Mouse (Mus musculus): ENCODE data around the gene Espnl.
A peak's percentile ranks its signal among the peaks of the same experiment; 100 is the strongest.

Gene Espnl

DNA sequence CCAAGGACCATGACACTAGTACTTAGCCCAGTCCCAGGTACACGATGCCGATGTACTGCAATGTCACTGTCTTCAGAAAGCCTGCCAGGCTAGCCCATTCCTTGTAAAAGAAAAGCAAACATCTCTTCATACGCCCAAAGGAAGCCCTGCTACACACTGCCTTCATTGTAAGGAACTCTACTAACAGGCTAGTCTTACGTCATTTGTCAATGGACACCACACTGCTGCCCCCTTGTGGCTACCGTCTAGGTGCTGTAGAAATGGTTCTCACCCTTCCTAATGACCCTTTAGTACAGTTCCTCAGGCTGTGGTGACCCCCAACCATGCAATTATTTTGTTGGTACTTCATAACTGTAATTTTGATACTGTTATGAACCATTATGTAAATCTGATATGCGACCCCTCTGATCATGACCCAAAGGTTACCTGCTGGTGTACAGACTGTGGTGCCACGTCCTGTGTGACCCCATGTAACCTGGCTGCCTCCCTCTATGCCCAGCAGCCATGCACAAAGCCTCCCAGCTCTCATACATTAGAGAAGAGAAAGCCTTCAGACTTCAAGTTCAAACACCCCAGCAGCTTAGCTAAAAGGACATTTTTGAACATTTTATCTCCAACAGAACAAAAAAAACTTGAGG lies 58.7 kb downstream of the Espnl start:
- peak; percentile 75; the same call in 1 of the 2 replicates for ATAC-seq (ENCODE audit: low TSS enrichment)

DNA sequence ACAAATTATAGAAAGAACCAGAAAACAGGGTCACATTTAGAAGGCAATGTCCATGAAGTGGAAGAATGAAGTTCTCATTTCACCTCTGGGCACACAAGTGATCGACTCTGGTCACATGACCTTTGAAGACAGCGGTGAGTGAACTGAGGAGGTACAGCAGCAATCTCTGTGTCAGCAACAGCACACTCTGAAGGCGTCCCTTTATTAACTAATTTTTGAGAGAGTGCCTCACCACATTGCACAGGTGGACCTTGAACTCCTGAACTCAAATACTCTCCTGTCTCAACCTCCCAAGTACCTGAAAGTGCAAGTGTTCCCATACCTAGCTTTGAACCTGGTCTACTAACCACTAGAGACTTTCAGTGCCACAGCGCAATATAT lies 59.2 kb downstream of the Espnl start:
- no peak for ATAC-seq (ENCODE audit: low TSS enrichment)

DNA sequence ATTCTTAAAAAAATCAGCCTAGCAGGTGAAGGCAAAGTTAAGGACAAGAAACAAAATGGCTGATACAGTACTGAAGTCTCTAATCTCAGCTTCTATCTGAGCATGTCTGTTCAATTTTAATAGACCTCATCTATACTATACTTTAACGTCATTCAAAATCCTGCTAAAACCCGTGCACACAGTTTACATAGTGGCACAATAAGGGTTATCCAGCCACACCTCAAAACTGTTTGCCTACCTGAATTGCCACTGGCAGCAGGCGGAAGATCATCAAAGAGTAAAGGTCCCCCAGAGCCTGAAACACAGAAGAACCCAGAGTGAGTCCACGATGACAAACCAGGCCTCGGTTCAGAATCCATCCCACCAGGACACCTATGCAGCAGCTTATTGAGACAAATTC lies 68.5 kb downstream of the Espnl start:
- ATAC-seq (ENCODE audit: low TSS enrichment), result no peak

DNA sequence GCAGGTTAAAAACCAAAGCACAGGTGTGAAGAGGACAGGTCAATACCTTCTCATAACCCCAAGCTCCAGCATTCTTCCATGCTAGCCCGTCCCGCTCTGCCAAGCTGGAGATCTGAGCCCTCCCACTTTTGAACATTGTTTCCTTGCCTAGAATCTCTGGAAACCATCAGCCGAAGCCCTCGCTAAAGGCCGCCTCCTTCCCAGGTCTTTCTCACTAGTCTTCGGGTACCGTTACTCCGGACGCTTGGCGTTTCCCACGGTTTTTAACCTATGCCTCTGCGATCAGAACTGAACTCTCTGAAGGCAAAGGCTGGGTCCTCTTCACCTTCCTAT lies 76.0 kb downstream of the Espnl start:
- ATAC-seq (ENCODE audit: low TSS enrichment), result peak; percentile 36; the same call in 1 of the 2 replicates

Data from frontal cortex, adult (tissue).